Comparison of ENCODE assay signal across 14 mouse cellular contexts in the genomic region with DNA sequence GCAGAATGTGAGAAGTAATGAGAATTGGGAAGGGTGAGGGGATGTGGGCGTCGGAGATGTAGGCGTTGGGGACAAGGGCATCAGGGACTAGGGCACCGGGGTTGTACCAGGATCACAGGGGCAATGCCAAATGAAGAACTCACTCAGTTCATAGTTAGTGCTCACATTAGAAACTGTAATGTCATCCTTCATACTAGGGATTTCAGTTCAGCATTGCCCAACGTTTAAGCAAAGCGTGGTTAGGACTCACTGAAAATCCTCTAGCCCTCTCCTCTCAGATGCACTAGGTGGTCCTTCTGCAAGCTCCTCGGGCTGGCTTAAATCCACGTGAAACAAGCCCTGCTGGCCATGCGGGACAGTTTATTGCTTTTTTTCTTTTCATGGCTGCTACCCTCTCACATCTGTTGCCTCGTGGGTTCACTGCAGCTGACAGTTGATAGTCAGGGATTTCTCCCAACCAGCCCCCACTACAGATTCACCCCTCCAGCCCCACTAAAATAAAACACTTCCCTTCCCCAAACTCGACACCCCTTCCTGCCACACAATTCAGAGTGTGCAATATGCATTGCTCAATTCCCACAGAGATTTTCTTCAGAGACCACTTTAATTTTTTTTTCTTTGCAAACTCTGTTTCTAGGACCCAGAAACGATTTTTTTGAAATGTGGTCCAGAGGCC. TPM values are rescaled to one million over a fixed set of nuclear protein-coding genes. Genes with fewer than 3 reads are reported as not detected.
"Had no signal": no experiment of that assay in that cellular context is flagged by ENCODE, and none has a peak within 500 bp of the region (broad histone marks: within the 10 kb centered on the region; RNA-seq: fewer than 3 reads in every experiment).

No protein-coding gene starts in this region.

- H3K36me3 ChIP-seq: kidney, embryonic 15.5 days; limb, embryonic 12.5 days; midbrain, embryonic 12.5 days had no signal

- H3K9me3 ChIP-seq: kidney, embryonic 15.5 days; limb, embryonic 12.5 days; midbrain, embryonic 12.5 days had no signal

- H3K4me2 ChIP-seq: kidney, embryonic 15.5 days; limb, embryonic 12.5 days; midbrain, embryonic 12.5 days had no signal

- ATAC-seq: midbrain, embryonic 16.5 days had no signal

- H3K4me3 ChIP-seq: kidney, embryonic 15.5 days; limb, embryonic 12.5 days; midbrain, embryonic 12.5 days had no signal

- H3K9ac ChIP-seq: kidney, embryonic 15.5 days; limb, embryonic 12.5 days; liver, embryonic 14.5 days; midbrain, embryonic 12.5 days had no signal

- H3K27me3 ChIP-seq: kidney, embryonic 15.5 days; limb, embryonic 12.5 days; midbrain, embryonic 12.5 days had no signal

- DNase-seq: kidney, adult 2 months; kidney, postnatal 25 days; layer of hippocampus, postnatal 36 days; lung, adult 18-20 months; right cerebral cortex, postnatal 14 days; thymus, adult 2 months; thymus, postnatal 25 days had no signal

- H3K27ac ChIP-seq: kidney, embryonic 15.5 days; limb, embryonic 12.5 days; liver, embryonic 14.5 days; midbrain, embryonic 12.5 days; stomach, postnatal 0 days had no signal

- H3K4me1 ChIP-seq: midbrain, embryonic 12.5 days had no signal

RNA-seq across cellular contexts. Expression of a gene that starts 35.5 kb away (rescaled TPM):
- total RNA-seq: megakaryocyte-erythroid progenitor cell, adult 5-6 weeks had no signal
